Mouse (Mus musculus): ENCODE measurements around the gene Oosp1. TPM values are rescaled to one million over a fixed set of nuclear protein-coding genes. Genes with fewer than 3 reads are reported as not detected.

Gene Oosp1
- polyA plus RNA-seq, 2 experiments from 2014 or later, result not detected

DNA sequence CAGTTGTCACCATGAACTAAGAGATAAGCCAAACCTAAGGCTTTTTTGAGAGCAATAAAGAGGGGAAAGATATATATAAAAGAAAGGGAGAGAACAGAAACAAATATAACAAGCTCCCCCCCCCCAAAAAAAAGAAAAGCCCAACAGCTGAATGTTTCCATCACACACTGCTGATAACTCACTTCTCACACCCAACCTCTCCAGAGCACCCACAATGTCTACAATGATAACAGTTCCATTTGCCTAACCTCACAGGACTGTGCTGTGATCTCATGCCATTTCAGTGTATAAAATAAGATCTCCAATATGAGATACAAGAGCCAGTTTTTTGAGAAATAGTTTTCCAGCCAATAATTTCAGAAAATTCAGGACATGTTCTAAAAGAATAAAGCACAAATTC lies 73.0 kb downstream of the Oosp1 start:
- no peak for ATAC-seq

Other genes with a start within 250 kb of the Oosp1 start
- 1,000 to 10,000 TPM; 2,426 to 2,599 TPM for gene Ms4a4b, start 247.6 kb downstream of the Oosp1 start, polyA plus RNA-seq (2017; shearing (Covaris generic))
- gene Ms4a6c, start 221.8 kb downstream of the Oosp1 start, polyA plus RNA-seq (2017; shearing (Covaris generic)), result 10 to 100 TPM; 13.4 to 20.1 TPM
- 100 to 1,000 TPM; 420 to 532 TPM for gene Gm8369, start 205.2 kb downstream of the Oosp1 start, polyA plus RNA-seq (2017; shearing (Covaris generic))
- 1,000 to 10,000 TPM; 1,239 to 1,299 TPM for gene Ms4a6b, start 174.6 kb downstream of the Oosp1 start, polyA plus RNA-seq (2017; shearing (Covaris generic))
- gene Ms4a4d, start 154.3 kb downstream of the Oosp1 start, polyA plus RNA-seq (2017; shearing (Covaris generic)), result 1 to 10 TPM; 3.9 to 6.3 TPM
- gene Ms4a6d, start 86.3 kb downstream of the Oosp1 start, polyA plus RNA-seq (2017; shearing (Covaris generic)), result 10 to 100 TPM in 1 of 2 experiments, 1 to 10 TPM in 1; 8.9 to 10.9 TPM
- not detected for gene Ms4a2, start 67.4 kb downstream of the Oosp1 start, polyA plus RNA-seq (2017; shearing (Covaris generic))
- not detected for gene Ms4a3, start 50.3 kb downstream of the Oosp1 start, polyA plus RNA-seq (2017; shearing (Covaris generic))
- gene Oosp2, start 30.6 kb downstream of the Oosp1 start, polyA plus RNA-seq (2017; shearing (Covaris generic)), result not detected
- not detected for gene Oosp3, start 5.9 kb upstream of the Oosp1 start, polyA plus RNA-seq (2017; shearing (Covaris generic))
- gene Gif, start 56.4 kb upstream of the Oosp1 start, polyA plus RNA-seq (2017; shearing (Covaris generic)), result not detected
- gene Mrpl16, start 79.2 kb upstream of the Oosp1 start, polyA plus RNA-seq (2017; shearing (Covaris generic)), result 10 to 100 TPM; 39.7 to 40.2 TPM
- 1 to 10 TPM; 2.5 to 2.6 TPM for gene Stx3, start 128.3 kb upstream of the Oosp1 start, polyA plus RNA-seq (2017; shearing (Covaris generic))
- gene Olfr1417, start 148.1 kb upstream of the Oosp1 start, polyA plus RNA-seq (2017; shearing (Covaris generic)), result not detected
- not detected for gene Olfr1418, start 169.9 kb upstream of the Oosp1 start, polyA plus RNA-seq (2017; shearing (Covaris generic))
- not detected for gene Olfr1419, start 184.0 kb upstream of the Oosp1 start, polyA plus RNA-seq (2017; shearing (Covaris generic))
- under 1 TPM in 1 of 2 experiments, not detected in 1; 0.42 TPM for gene Olfr1420, start 195.4 kb upstream of the Oosp1 start, polyA plus RNA-seq (2017; shearing (Covaris generic))
- 10 to 100 TPM; 17.6 to 18.1 TPM for gene Patl1, start 221.2 kb upstream of the Oosp1 start, polyA plus RNA-seq (2017; shearing (Covaris generic))

Measured in CD4-positive, CD25-positive, alpha-beta regulatory T cell, adult 4 months (primary cell).